Mouse (Mus musculus) G1E (cell line): ENCODE results near the gene Lamtor2.

Experiments
- CTCF ChIP-seq: IDR thresholded peaks from 2 replicates; pipeline ENCODE4 v1.5.1; 2012; ENCODE audit warnings: low read depth, low read length, inconsistent platforms, mixed read lengths
- GATA2 ChIP-seq: IDR thresholded peaks from 2 replicates; pipeline ENCODE4 v1.6.1; 2012; ENCODE audit warnings: low read depth, low read length, inconsistent platforms, borderline replicate concordance
- POLR2AphosphoS5 ChIP-seq: IDR thresholded peaks from 2 replicates; pipeline ENCODE4 v1.6.1; 2012; ENCODE audit warnings: low read depth, low read length, inconsistent platforms; ENCODE audit not compliant: insufficient replicate concordance
- TAL1 ChIP-seq: conservative IDR thresholded peaks from 2 replicates; pipeline ENCODE4 v1.6.1; 2012; ENCODE audit warnings: low read depth, low read length, inconsistent platforms, mixed read lengths

GRCm38 (mm10) chr3:88523027-88523426 is 29.8 kb downstream of the Lamtor2 start:
- TF ChIP-seq TAL1 (no peak), POLR2AphosphoS5 (no peak), CTCF (no peak), GATA2 (no peak)
